In the genomic region with DNA sequence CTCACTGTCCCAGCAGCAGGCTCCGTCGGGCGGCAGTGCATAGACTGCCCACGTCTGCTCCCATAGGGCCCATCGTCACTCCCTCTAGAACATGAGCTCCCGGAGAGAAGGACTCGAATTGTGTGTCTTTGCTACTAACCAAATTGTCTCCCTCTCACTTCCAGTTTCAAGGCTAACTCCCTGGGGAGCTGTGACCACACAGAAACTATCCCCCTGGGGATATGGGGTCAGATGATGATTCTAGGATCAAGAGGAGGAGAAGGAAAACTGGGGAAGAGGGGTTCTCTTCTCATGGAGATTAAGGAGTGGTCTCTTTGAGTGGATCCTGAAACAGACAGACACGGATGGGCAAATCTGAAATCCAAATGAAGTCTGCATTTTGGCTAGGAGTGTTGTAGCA, we compare ENCODE assay signal across 18 mouse cellular contexts. TPM values are rescaled to one million over a fixed set of nuclear protein-coding genes. Genes with fewer than 3 reads are reported as not detected.
"Had no signal": no experiment of that assay in that cellular context is flagged by ENCODE, and none has a peak within 500 bp of the region (broad histone marks: within the 10 kb centered on the region; RNA-seq: fewer than 3 reads in every experiment).

No protein-coding gene starts in this region.

- DNase-seq: liver, postnatal 0 days; lung, embryonic 14.5 days; lung, postnatal 14 days; lung, postnatal 36 days; right cerebral cortex, postnatal 14 days; thymus, adult 2 months; thymus, postnatal 25 days; thymus, postnatal 4 days had no signal

- H3K9me3 ChIP-seq: midbrain, embryonic 13.5 days; midbrain, embryonic 15.5 days; neural tube, embryonic 12.5 days; stomach, embryonic 15.5 days had no signal

- H3K4me2 ChIP-seq: lung, embryonic 14.5 days; midbrain, embryonic 11.5 days; midbrain, embryonic 13.5 days; midbrain, embryonic 15.5 days; neural tube, embryonic 12.5 days; stomach, embryonic 15.5 days had no signal

- H3K9ac ChIP-seq: liver, postnatal 0 days; lung, embryonic 14.5 days; midbrain, embryonic 13.5 days; midbrain, embryonic 15.5 days; neural tube, embryonic 12.5 days; stomach, embryonic 15.5 days had no signal

- ATAC-seq: liver, postnatal 0 days; lung, postnatal 0 days; midbrain, embryonic 13.5 days; midbrain, embryonic 15.5 days had no signal

- H3K27me3 ChIP-seq: midbrain, embryonic 15.5 days; stomach, embryonic 15.5 days had no signal

- H3K4me3 ChIP-seq: megakaryocyte, embryonic 14.5 days; midbrain, embryonic 13.5 days; midbrain, embryonic 15.5 days; neural tube, embryonic 12.5 days; stomach, embryonic 15.5 days had no signal

- H3K36me3 ChIP-seq: midbrain, embryonic 13.5 days; midbrain, embryonic 15.5 days; neural tube, embryonic 12.5 days; stomach, embryonic 15.5 days had no signal

- H3K27ac ChIP-seq: macrophage; midbrain, embryonic 13.5 days; midbrain, embryonic 15.5 days; neural tube, embryonic 12.5 days; stomach, embryonic 15.5 days; stomach, postnatal 0 days had no signal

RNA-seq across cellular contexts. Expression of a gene that starts 40.0 kb away (rescaled TPM):
- total RNA-seq: megakaryocyte progenitor cell, adult 5-6 weeks had no signal
- polyA plus RNA-seq: liver, postnatal 0 days; macrophage had no signal
